Mouse (Mus musculus) brain, embryonic 14.5 days (tissue): Measurements from ENCODE around the gene Glod5.

Experiments used
- CTCF ChIP-seq: fragments of 200-500 bp; IDR thresholded peaks from 2 replicates; pipeline ENCODE4 v1.5.1; 2012; ENCODE audit warnings: inconsistent platforms, mild to moderate bottlenecking, moderate library complexity, borderline replicate concordance; ENCODE audit not compliant: insufficient read depth, insufficient read length; ENCODE audit errors: extremely low read depth
- POLR2A ChIP-seq: fragments of 200-500 bp; IDR thresholded peaks from 2 replicates; pipeline ENCODE4 v1.6.1; 2012; ENCODE audit warnings: mild to moderate bottlenecking, inconsistent platforms, borderline replicate concordance; ENCODE audit not compliant: poor library complexity, insufficient read depth, insufficient read length, severe bottlenecking; ENCODE audit errors: extremely low read depth

DNA sequence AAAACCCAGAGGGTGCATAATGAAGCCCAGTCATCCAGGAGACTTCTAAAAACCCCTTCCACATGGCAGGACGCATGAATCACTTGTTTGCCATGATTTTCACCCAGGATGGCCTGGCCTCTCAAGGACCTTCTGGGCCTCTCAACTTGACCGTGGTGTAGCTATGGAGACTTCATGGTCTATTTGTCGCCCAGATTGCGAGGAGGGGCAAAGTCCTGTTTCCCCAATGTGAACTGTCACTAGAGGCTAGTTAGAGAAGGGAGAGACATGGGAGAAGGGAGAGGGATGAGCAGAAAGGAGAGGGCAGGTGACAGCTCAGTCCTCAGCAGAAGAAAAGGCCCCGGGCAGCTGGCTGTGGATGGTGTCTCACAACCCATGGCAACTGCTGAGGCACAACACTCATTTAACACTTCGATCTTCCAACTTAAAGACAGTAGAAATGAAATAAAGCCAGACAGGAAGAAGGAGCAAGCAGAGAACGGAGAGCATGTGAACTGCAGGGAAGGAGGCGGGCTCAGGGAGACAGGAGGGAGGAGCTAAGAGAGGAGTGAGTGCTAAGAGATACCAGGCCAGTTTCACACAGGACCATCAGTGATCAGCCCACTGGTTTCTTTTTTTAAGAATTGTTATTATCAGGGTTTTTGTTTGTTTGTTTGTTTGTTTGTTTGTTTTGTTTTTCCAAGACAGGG lies 25.8 kb downstream of the Glod5 start:
- TF ChIP-seq POLR2A, result no peak
- no peak for TF ChIP-seq CTCF
